Mouse (Mus musculus): ENCODE data around the gene Nek11.
A peak's percentile ranks its signal among the peaks of the same experiment; 100 is the strongest.
"Not testable (repeated sequence)": the region's sequence is repeated elsewhere in the genome, so short reads cannot be mapped to it uniquely, and the experiment has no call there.

Nek11 gene

DNA sequence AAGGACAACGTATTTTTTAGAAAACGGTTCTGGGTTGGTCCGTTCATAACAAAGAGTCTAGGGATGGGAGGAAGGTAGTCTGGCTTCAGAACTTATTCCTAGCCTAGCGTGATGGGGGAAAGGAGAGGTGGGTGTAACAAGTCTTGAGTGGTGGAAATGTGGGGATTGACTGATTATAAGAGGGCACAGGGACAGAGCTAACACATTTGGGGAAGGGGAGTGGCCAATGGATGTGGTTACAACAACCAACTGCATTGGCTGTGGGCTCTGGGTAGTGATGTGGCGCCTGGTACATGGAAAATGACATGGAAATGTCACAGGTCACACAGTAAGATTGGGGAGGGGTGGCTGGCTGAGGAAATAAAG is 263.3 kb downstream of the Nek11 start:
- DNase-seq, result no peak

DNA sequence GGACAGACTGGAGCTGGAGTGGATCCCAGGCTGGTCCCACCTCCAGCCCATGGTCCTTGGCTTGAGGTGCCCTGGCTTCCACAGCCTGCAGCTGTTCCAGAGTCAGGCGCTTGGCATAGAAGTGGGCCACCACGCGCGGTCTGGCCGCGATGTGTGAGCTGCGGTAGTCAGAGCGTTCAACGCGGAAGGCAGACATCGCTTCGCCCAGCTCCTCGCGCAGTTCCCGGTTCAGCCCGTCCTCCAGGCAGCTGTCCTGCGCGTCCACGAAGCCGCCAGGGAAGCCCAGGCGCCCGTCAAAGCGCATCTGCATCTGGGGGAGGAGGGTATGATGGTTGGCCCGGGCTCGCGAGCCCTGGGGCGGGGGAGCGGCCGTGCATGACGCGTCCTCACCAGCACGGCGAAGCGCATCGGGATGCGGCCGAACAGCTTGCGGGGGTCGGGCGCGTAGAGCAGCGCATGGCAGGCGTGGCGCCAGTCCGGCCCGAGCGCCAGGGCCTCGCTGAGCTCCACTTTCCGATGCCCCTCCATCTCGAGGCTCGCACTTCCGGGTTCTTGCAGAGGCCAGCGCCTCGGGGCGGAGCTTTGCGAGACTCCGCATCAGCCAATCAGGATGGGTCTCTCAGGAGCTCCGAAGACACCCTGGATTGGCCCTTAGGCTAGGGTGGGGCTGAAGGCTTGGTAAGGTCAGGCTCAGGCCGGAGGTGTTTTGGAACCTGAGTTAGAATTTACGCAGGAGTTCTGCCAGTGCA is 263.9 kb downstream of the Nek11 start, which contains the start of gene Nudt16:
Gene Nudt16, minus strand, starts transcription at position 572 of the 749 bp plus-strand sequence.
- peak; percentile 80 for DNase-seq

DNA sequence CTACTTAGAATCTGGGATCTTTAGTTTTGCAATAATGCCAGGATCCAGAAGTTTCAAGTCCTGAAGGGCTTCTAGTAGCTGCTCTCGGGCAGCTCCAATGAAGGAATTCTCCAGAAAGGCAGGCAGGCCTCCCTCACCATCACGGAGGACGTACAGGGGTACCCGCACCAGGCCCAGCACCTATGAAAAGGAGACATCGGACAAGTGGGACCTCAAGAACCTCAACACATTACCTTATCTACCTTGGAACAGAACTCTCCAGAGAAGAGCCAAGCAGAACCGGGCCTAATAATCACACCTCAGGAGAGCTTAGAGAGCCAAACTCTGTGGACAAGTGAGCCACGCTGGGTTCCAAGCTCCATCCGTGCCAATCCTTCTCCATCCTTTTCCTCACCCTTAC is 265.0 kb downstream of the Nek11 start:
- DNase-seq, result no peak

DNA sequence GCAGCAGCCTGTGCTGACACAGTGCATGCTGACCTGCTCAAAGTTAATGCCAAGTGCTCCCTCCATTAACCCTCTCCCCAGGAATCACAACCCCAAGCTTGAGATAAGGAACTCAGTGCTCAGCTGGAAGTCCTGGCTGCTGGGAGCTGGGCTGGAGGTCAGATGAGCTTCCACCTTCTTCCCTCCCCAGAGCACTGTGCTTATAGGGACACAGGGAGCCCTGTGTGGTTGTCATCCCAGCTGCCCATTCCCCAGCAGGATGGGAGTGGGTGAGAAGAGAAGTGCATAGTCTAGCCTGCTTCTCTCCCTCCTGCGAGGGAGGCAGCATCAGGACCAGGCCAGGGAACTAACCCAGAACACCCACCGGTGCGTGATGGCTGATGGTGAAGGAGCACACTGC is 270.1 kb downstream of the Nek11 start:
- DNase-seq, result not testable (repeated sequence)

Data from right cerebral cortex, postnatal 14 days (tissue).